Mouse (Mus musculus) MEL (cell line): Measurements from ENCODE around the gene Spsb2.
"Not testable (repeated sequence)": the region's sequence is repeated elsewhere in the genome, so short reads cannot be mapped to it uniquely, and the experiment has no call there.

ENCODE experiments used
- CHD1 ChIP-seq: IDR thresholded peaks from 2 replicates; pipeline ENCODE4 v1.6.1; 2012; ENCODE audit warnings: low read depth, mild to moderate bottlenecking, inconsistent platforms, low read length, improper control_type of control experiment
- CTCF ChIP-seq, 3 experiments: IDR thresholded peaks in 2 of 3; conservative IDR thresholded peaks in 1 of 3; 2 replicates each; pipeline ENCODE4 v1.5.1; 2011 to 2012; ENCODE audit warnings: low read length in 3 of 3, low read depth in 2 of 3, mild to moderate bottlenecking in 2 of 3, improper control_type of control experiment in 1 of 3, inconsistent platforms in 1 of 3, mixed read lengths in 1 of 3, moderate library complexity in 1 of 3; ENCODE audit not compliant: control insufficient read depth in 1 of 3, insufficient read depth in 1 of 3, poor library complexity in 1 of 3, severe bottlenecking in 1 of 3
- EP300 ChIP-seq, 2 experiments: IDR thresholded peaks; 2 replicates each; pipeline ENCODE4 v1.6.1; 2011; ENCODE audit warnings: improper control_type of control experiment in 2 of 2, low read length in 2 of 2, low read depth in 1 of 2, mild to moderate bottlenecking in 1 of 2
- KAT2A ChIP-seq: conservative IDR thresholded peaks from 2 replicates; pipeline ENCODE4 v1.6.1; 2012; ENCODE audit warnings: low read depth, low read length, improper control_type of control experiment, inconsistent platforms
- MEF2A ChIP-seq: IDR thresholded peaks from 2 replicates; pipeline ENCODE4 v1.6.1; 2014; ENCODE audit warnings: low read depth, mild to moderate bottlenecking, inconsistent platforms, low read length, improper control_type of control experiment; ENCODE audit not compliant: poor library complexity, insufficient replicate concordance, severe bottlenecking; ENCODE audit errors: extremely low read depth
- NELFE ChIP-seq: IDR thresholded peaks from 2 replicates; pipeline ENCODE4 v1.6.1; 2011; ENCODE audit warnings: low read depth, low read length, improper control_type of control experiment
- POLR2A ChIP-seq, 2 experiments: IDR thresholded peaks; 2 replicates each; pipeline ENCODE4 v1.6.1; 2011 to 2012; ENCODE audit warnings: low read length in 2 of 2, mild to moderate bottlenecking in 2 of 2, control low read depth in 1 of 2, improper control_type of control experiment in 1 of 2, low read depth in 1 of 2, moderate library complexity in 1 of 2; ENCODE audit not compliant: control insufficient read depth in 1 of 2, insufficient read depth in 1 of 2, poor library complexity in 1 of 2
- POLR2AphosphoS2 ChIP-seq: IDR thresholded peaks from 2 replicates; pipeline ENCODE4 v1.6.1; 2011; ENCODE audit warnings: low read length, improper control_type of control experiment
- RAD21 ChIP-seq: IDR thresholded peaks from 2 replicates; pipeline ENCODE4 v1.6.1; 2011; ENCODE audit warnings: mild to moderate bottlenecking, low read depth, low read length, improper control_type of control experiment
- ZMIZ1 ChIP-seq: IDR thresholded peaks from 2 replicates; pipeline ENCODE4 v1.6.1; 2012; ENCODE audit warnings: low read depth, mild to moderate bottlenecking, inconsistent platforms, low read length, improper control_type of control experiment, moderate library complexity

GRCm38 (mm10) chr6:124831199-124831598 lies 22.7 kb downstream of the Spsb2 start:
- not testable (repeated sequence) for TF ChIP-seq ZMIZ1; POLR2AphosphoS2; RAD21; CTCF (IDR thresholded peaks at IDR 0.05 in 2 of 3, conservative IDR thresholded peaks at IDR 0.05 in 1 of 3; ENCODE audit: control insufficient read depth in 1 of 3, insufficient read depth in 1 of 3, low read depth in 2 of 3, low read length in 3 of 3, poor library complexity in 1 of 3, severe bottlenecking in 1 of 3); MEF2A; POLR2A (IDR thresholded peaks at IDR 0.05; ENCODE audit: control insufficient read depth in 1 of 2, insufficient read depth in 1 of 2, low read depth in 1 of 2, low read length in 2 of 2, poor library complexity in 1 of 2); EP300 (IDR thresholded peaks at IDR 0.05; ENCODE audit: low read depth in 1 of 2, low read length in 2 of 2); KAT2A; NELFE; CHD1
